Mouse (Mus musculus): ENCODE measurements around the gene Herc1. TPM values are rescaled to one million over a fixed set of nuclear protein-coding genes. Genes with fewer than 3 reads are reported as not detected.

The Herc1 gene
- polyA plus RNA-seq, 1 experiment = 9.9 TPM

DNA sequence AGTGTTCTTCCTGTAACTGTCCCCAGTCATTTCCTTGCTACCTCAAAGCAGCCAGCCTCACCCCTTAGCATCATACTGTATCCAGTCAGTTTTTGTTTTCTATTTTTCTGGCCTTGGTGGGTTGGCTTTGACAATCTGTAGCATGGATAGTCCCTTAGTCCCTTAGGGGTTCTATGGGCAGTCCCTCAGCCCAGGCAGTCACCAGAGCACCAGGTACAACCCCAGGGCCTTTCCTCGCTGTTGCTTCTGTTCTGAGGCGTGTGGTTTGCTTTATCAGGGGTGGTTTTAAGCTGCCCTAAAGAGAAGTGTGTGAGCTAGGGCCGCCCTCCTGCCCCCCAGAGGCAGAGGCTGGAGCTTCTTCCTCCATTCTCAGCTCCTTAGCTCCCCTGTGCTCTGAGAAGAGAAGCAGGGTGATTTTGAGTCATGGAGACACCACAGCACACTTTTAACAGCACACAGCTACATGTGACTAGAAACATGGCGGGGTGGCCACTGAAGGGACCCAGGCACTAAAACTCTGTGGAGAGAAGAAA, 153.7 kb downstream of the Herc1 start:
- H3K4me3 ChIP-seq = no peak overlapping the region
- H3K36me3 ChIP-seq (ENCODE audit: control insufficient read depth, insufficient read depth) = peaks cover 26% of the 10 kb centered on the region
- no peak overlapping the region for H3K4me2 ChIP-seq (ENCODE audit: low read depth)
- H3ac ChIP-seq (ENCODE audit: control insufficient read depth, insufficient read length) = no peak overlapping the region
- no peaks in the 10 kb centered on the region for H3K27me3 ChIP-seq (ENCODE audit: control insufficient read depth, insufficient read depth, insufficient read length)
- TF ChIP-seq POLR2AphosphoS2 (IDR thresholded peaks at IDR 0.05; ENCODE audit: insufficient read length, low read depth) = no peak
- TF ChIP-seq MAX (IDR thresholded peaks at IDR 0.05; ENCODE audit: low read depth) = no peak
- no peak for TF ChIP-seq TCF3 (IDR thresholded peaks at IDR 0.05; ENCODE audit: insufficient read length, low read depth)
- no peak for TF ChIP-seq POLR2A (IDR thresholded peaks at IDR 0.05; ENCODE audit: insufficient read length, low read depth)
- no peak for TF ChIP-seq E2F4 (IDR thresholded peaks at IDR 0.05; ENCODE audit: insufficient read depth)
- TF ChIP-seq MYOG (IDR thresholded peaks at IDR 0.05; ENCODE audit: control insufficient read depth in 1 of 3, insufficient read depth in 1 of 3, insufficient read length in 2 of 3, low read depth in 2 of 3) = no peak
- TF ChIP-seq USF1 (IDR thresholded peaks at IDR 0.05; ENCODE audit: low read depth) = no peak
- TF ChIP-seq MYOD1 (IDR thresholded peaks at IDR 0.05; ENCODE audit: control insufficient read depth in 1 of 3, insufficient read length in 2 of 3, low read depth in 2 of 3) = no peak
- no peak for TF ChIP-seq SRF (IDR thresholded peaks at IDR 0.05; ENCODE audit: control insufficient read depth, insufficient read length, low read depth)
- no peak for TF ChIP-seq TCF12 (IDR thresholded peaks at IDR 0.05; ENCODE audit: insufficient read depth, poor library complexity, severe bottlenecking)
- no peak for TF ChIP-seq CEBPB (IDR thresholded peaks at IDR 0.05; ENCODE audit: insufficient read depth, poor library complexity, severe bottlenecking)
- no peaks in the 10 kb centered on the region for H3K79me2 ChIP-seq (ENCODE audit: control insufficient read depth, insufficient read depth)

DNA sequence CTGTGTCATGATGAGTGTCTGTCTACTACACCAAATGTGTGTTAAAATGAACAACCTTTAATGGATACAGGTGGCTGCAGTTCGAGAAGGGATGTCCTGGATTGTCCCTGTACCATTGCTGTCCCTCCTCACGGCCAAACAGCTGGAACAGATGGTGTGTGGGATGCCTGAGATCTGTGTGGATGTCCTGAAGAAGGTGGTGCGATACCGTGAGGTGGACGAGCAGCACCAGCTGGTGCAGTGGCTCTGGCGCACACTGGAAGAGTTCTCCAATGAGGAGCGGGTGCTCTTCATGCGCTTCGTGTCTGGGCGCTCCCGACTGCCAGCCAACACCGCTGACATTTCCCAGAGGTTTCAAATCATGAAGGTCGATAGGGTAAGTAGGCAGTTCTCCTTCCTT, 154.3 kb downstream of the Herc1 start:
- H3K27me3 ChIP-seq (ENCODE audit: control insufficient read depth, insufficient read depth, insufficient read length) = no peaks in the 10 kb centered on the region
- H3ac ChIP-seq (ENCODE audit: control insufficient read depth, insufficient read length) = no peak overlapping the region
- H3K79me2 ChIP-seq (ENCODE audit: control insufficient read depth, insufficient read depth) = no peaks in the 10 kb centered on the region
- H3K4me2 ChIP-seq (ENCODE audit: low read depth) = no peak overlapping the region
- H3K4me3 ChIP-seq = no peak overlapping the region
- peak in 1 of 3 experiments; percentile 21 for TF ChIP-seq MYOD1 (IDR thresholded peaks at IDR 0.05; ENCODE audit: control insufficient read depth in 1 of 3, insufficient read length in 2 of 3, low read depth in 2 of 3)
- no peak for TF ChIP-seq SRF (IDR thresholded peaks at IDR 0.05; ENCODE audit: control insufficient read depth, insufficient read length, low read depth)
- peaks cover 26% of the 10 kb centered on the region for H3K36me3 ChIP-seq (ENCODE audit: control insufficient read depth, insufficient read depth)

DNA sequence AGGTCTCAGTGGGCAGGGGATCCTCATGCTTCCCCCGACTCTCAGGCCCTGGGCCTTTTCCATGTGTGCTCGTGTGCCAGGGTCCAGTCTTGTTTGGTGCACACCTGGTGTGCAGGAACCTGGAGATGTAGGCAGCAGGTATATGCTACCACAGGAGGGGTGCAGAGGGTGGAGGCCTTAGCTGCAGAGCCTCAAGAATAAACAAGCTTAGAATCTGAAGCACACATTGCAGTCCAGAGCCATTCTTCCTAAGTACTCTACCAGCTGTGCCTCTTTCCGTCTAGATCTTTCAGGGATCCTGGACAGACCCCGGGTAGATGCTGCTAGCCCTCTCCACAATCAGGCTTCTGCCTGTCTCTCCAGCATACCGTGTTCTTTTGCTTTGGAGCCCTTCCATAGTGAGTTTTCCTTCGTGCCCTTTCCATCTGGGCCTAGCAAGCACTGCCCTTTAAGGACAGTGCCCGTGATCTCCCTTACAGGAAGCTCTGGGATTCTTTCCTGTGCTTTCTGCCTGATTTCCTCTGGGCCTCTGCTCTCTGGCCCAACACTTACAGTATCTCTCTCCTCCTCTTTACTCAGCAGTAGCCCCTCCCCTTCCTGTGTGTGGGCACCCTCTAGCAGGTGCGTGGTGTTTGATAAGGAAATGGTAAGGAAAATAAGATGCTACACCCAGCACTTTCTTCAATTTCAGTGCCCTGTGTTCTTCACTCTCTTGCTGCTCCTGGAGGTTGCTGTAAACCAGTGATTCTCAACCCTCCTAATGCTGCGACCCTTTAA, 155.1 kb downstream of the Herc1 start:
- H3ac ChIP-seq (ENCODE audit: control insufficient read depth, insufficient read length) = no peak overlapping the region
- no peaks in the 10 kb centered on the region for H3K79me2 ChIP-seq (ENCODE audit: control insufficient read depth, insufficient read depth)
- H3K27me3 ChIP-seq (ENCODE audit: control insufficient read depth, insufficient read depth, insufficient read length) = no peaks in the 10 kb centered on the region
- no peak overlapping the region for H3K4me2 ChIP-seq (ENCODE audit: low read depth)
- H3K4me3 ChIP-seq = no peak overlapping the region
- TF ChIP-seq MAX (IDR thresholded peaks at IDR 0.05; ENCODE audit: low read depth) = no peak
- TF ChIP-seq MYOG (IDR thresholded peaks at IDR 0.05; ENCODE audit: control insufficient read depth in 1 of 3, insufficient read depth in 1 of 3, insufficient read length in 2 of 3, low read depth in 2 of 3) = no peak
- no peak for TF ChIP-seq MYOD1 (IDR thresholded peaks at IDR 0.05; ENCODE audit: control insufficient read depth in 1 of 3, insufficient read length in 2 of 3, low read depth in 2 of 3)
- TF ChIP-seq CEBPB (IDR thresholded peaks at IDR 0.05; ENCODE audit: insufficient read depth, poor library complexity, severe bottlenecking) = no peak
- no peak for TF ChIP-seq TCF3 (IDR thresholded peaks at IDR 0.05; ENCODE audit: insufficient read length, low read depth)
- no peak for TF ChIP-seq TCF12 (IDR thresholded peaks at IDR 0.05; ENCODE audit: insufficient read depth, poor library complexity, severe bottlenecking)
- no peak for TF ChIP-seq POLR2A (IDR thresholded peaks at IDR 0.05; ENCODE audit: insufficient read length, low read depth)
- no peak for TF ChIP-seq POLR2AphosphoS2 (IDR thresholded peaks at IDR 0.05; ENCODE audit: insufficient read length, low read depth)
- no peak for TF ChIP-seq USF1 (IDR thresholded peaks at IDR 0.05; ENCODE audit: low read depth)
- TF ChIP-seq REST (IDR thresholded peaks at IDR 0.05; ENCODE audit: insufficient read depth, insufficient read length) = no peak
- no peak for TF ChIP-seq SRF (IDR thresholded peaks at IDR 0.05; ENCODE audit: control insufficient read depth, insufficient read length, low read depth)
- H3K36me3 ChIP-seq (ENCODE audit: control insufficient read depth, insufficient read depth) = peaks cover 29% of the 10 kb centered on the region

DNA sequence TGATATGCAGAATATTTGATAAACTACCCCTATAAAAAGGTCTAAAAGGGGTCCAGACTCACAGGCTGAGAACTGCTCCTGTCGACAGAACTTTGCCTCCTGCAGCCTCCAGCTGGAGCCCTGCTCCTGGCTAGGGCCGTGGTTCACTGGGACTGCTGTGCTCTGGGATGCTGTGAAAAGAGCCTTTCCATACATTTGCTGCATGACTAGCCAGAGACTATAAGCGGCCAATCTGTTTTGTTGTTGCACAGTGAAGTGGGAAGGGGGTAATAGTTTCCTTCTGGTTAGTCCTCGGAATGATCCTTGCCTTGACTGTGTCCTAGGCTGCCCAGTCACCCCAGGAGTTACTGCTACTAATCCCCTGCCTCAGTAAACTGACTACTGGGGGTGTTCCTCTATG, 155.8 kb downstream of the Herc1 start:
- no peak for TF ChIP-seq REST (IDR thresholded peaks at IDR 0.05; ENCODE audit: insufficient read depth, insufficient read length)
- no peak for TF ChIP-seq MYOG (IDR thresholded peaks at IDR 0.05; ENCODE audit: control insufficient read depth in 1 of 3, insufficient read depth in 1 of 3, insufficient read length in 2 of 3, low read depth in 2 of 3)
- TF ChIP-seq CEBPB (IDR thresholded peaks at IDR 0.05; ENCODE audit: insufficient read depth, poor library complexity, severe bottlenecking) = no peak
- no peak for TF ChIP-seq USF1 (IDR thresholded peaks at IDR 0.05; ENCODE audit: low read depth)
- no peak for TF ChIP-seq TCF12 (IDR thresholded peaks at IDR 0.05; ENCODE audit: insufficient read depth, poor library complexity, severe bottlenecking)
- no peak for TF ChIP-seq MAX (IDR thresholded peaks at IDR 0.05; ENCODE audit: low read depth)
- no peak for TF ChIP-seq E2F4 (IDR thresholded peaks at IDR 0.05; ENCODE audit: insufficient read depth)
- TF ChIP-seq POLR2A (IDR thresholded peaks at IDR 0.05; ENCODE audit: insufficient read length, low read depth) = no peak
- no peak for TF ChIP-seq TCF3 (IDR thresholded peaks at IDR 0.05; ENCODE audit: insufficient read length, low read depth)
- TF ChIP-seq MYOD1 (IDR thresholded peaks at IDR 0.05; ENCODE audit: control insufficient read depth in 1 of 3, insufficient read length in 2 of 3, low read depth in 2 of 3) = no peak
- TF ChIP-seq POLR2AphosphoS2 (IDR thresholded peaks at IDR 0.05; ENCODE audit: insufficient read length, low read depth) = no peak
- TF ChIP-seq SRF (IDR thresholded peaks at IDR 0.05; ENCODE audit: control insufficient read depth, insufficient read length, low read depth) = no peak
- H3K36me3 ChIP-seq (ENCODE audit: control insufficient read depth, insufficient read depth) = peaks cover 25% of the 10 kb centered on the region

More for the DNA sequence above, 155.8 kb downstream of the Herc1 start:
- no peak overlapping the region for H3K4me2 ChIP-seq (ENCODE audit: low read depth)
- H3K79me2 ChIP-seq (ENCODE audit: control insufficient read depth, insufficient read depth) = no peaks in the 10 kb centered on the region
- no peak overlapping the region for H3K4me3 ChIP-seq
- H3K27me3 ChIP-seq (ENCODE audit: control insufficient read depth, insufficient read depth, insufficient read length) = no peaks in the 10 kb centered on the region
- H3ac ChIP-seq (ENCODE audit: control insufficient read depth, insufficient read length) = no peak overlapping the region
